Mouse (Mus musculus) intestine, embryonic 15.5 days (tissue): ENCODE results near the gene Olfr319. TPM values are rescaled to one million over a fixed set of nuclear protein-coding genes. Genes with fewer than 3 reads are reported as not detected.
"Not testable (repeated sequence)": the region's sequence is repeated elsewhere in the genome, so short reads cannot be mapped to it uniquely, and the experiment has no call there.

Source experiments
- ATAC-seq: fragments of 200-750 bp; cut with Nextera tagmentation; 2 replicates; pipeline ENCODE4 v1.8.0; 2017; ENCODE audit warnings: moderate TSS enrichment, moderate library complexity
- H3K27ac ChIP-seq: fragments of 300-500 bp; sonication (generic); 2 replicates; pipeline ENCODE4 v1.5.1; 2015; ENCODE audit warnings: mild to moderate bottlenecking, inconsistent platforms
- H3K27me3 ChIP-seq: fragments of 300-500 bp; sonication (generic); replicated peaks from 2 replicates; pipeline ENCODE4 v1.6.1; 2015; ENCODE audit warnings: inconsistent platforms
- H3K36me3 ChIP-seq: fragments of 300-500 bp; sonication (generic); 2 replicates; pipeline ENCODE4 v1.6.1; 2015; ENCODE audit warnings: inconsistent platforms
- H3K4me1 ChIP-seq: fragments of 300-500 bp; sonication (generic); replicated peaks from 2 replicates; pipeline ENCODE4 v1.6.1; 2015; ENCODE audit warnings: inconsistent platforms
- H3K4me2 ChIP-seq: fragments of 300-500 bp; sonication (generic); replicated peaks from 2 replicates; pipeline ENCODE4 v1.6.1; 2015; ENCODE audit warnings: mild to moderate bottlenecking, inconsistent platforms
- H3K4me3 ChIP-seq: fragments of 300-500 bp; sonication (generic); replicated peaks from 2 replicates; pipeline ENCODE4 v1.5.1; 2015; ENCODE audit warnings: inconsistent platforms
- H3K9ac ChIP-seq: fragments of 300-500 bp; sonication (generic); 2 replicates; pipeline ENCODE4 v1.6.1; 2015; ENCODE audit warnings: inconsistent platforms
- H3K9me3 ChIP-seq: fragments of 300-500 bp; sonication (generic); 2 replicates; pipeline ENCODE4 v1.6.1; 2016; ENCODE audit warnings: inconsistent platforms
- WGBS: fragments of 180-500 bp; shearing (Covaris S2); methylation state at CpG from one replicate; pipeline ENCODE4 v1.1.7; 2015; 5-methylcytosine and 5-hydroxymethylcytosine counted together
- polyA plus RNA-seq: library from polyadenylated mRNA; unstranded; fragments of >200 nt; fragmentation: Nextera tagmentation; extraction: Ambion mirVana; gene quantifications from 2 replicates; pipeline ENCODE4 v1.2.1, GENCODE M21; 2015

Olfr319 gene
- not detected in 2 replicates for polyA plus RNA-seq

DNA sequence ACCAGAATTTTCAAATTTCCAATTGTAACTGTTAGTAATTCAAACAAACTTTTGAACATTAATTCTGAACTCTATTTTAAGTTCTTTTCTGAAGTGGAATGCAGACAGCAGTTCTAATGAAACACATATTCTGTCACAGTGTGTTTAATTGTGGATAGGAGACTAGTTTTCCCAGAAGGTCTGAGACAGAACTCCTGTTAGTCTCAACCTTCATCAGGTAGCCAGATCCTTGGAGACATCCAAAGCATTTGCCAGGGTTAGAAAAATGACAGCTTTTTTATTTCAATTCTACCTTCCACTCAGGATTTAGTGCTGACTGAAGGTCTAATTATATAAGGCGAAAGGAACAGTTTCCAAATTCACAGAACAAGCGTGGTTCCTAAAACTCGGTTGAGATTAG lies at the start of gene Olfr319:
Gene Olfr319, plus strand, starts transcription at position 301 of the 400 bp plus-strand sequence.
- H3K9ac ChIP-seq, result no peak within 1 kb of the TSS
- no peaks in the 10 kb centered on the region for H3K27me3 ChIP-seq
- WGBS, result 90% methylated on average over 3 of the region's 3 CpGs
- H3K4me3 ChIP-seq, result no peak within 1 kb of the TSS
- H3K9me3 ChIP-seq, result no peaks in the 10 kb centered on the region
- H3K4me2 ChIP-seq, result no peak within 1 kb of the TSS
- H3K36me3 ChIP-seq, result no peaks in the 10 kb centered on the region
- no peak for ATAC-seq
- no peaks in the 10 kb centered on the region for H3K4me1 ChIP-seq
- no peak within 1 kb of the TSS for H3K27ac ChIP-seq

DNA sequence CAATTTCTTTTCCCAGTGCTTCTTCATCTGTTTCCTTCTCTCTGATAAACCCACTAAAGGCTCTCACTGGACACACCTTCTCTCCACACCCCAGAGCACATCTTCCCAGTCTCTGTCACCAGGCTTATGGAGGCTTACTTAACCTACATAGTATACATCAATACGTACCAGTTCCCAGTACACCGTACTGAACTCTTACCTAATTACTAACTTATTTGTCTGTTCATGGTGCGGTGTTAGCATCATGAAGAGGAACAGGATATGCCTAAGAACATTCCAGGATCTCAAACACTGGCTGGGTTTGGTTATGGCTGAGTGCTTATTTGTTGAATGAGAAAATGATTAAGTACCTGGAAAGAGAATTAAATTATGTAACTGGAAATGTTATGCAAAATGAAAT lies 43.8 kb upstream of the Olfr319 start:
- 91% methylated on average over 3 of the region's 3 CpGs for WGBS
- ATAC-seq, result no peak
- H3K36me3 ChIP-seq, result no peaks in the 10 kb centered on the region
- no peaks in the 10 kb centered on the region for H3K27me3 ChIP-seq
- H3K4me1 ChIP-seq, result no peaks in the 10 kb centered on the region
- no peak overlapping the region for H3K9ac ChIP-seq
- H3K4me2 ChIP-seq, result no peak overlapping the region
- H3K9me3 ChIP-seq, result no peaks in the 10 kb centered on the region
- H3K27ac ChIP-seq, result no peak overlapping the region
- H3K4me3 ChIP-seq, result no peak overlapping the region

DNA sequence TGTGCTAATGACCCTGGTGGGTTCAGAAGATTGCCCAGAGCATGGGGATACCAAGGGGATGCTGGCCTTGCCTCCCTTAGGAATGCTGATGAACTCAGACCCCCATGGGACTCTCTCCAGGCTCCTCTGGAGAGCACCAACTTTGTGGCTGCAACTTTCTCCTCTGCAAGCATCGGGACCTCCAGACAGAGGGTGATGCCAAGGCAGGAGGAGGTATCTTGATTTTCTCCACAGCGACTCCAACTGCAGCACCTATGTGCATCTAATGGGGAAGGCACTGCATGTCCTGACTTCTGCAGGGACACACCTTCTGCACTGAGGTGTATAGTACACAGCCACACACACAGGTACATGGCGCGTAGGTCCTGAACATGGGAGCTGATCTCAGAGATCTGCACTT lies 40.4 kb upstream of the Olfr319 start, which contains the start of gene Olfr322:
Gene Olfr322, plus strand, starts transcription at position 187 of the 400 bp plus-strand sequence.
- H3K27me3 ChIP-seq, result no peaks in the 10 kb centered on the region

DNA sequence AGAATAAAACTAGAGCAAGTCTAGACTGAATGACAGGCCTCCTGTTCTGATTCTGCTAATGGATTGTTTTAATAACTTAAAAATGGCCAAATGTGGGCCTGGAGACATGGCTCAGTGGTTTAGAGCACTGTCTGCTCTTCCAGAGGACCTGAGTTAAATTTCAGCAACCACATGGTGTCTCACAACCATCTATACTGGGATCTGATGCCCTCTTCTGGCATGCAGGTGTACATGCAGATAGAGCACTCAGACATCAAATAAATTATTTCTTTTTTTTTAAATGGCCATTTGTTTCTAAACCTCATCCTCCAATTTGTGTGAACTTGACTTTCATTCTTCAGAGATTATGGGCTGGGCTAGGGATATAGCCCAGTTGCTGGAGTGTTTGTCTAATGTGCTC lies 29.7 kb upstream of the Olfr319 start:
- H3K9ac ChIP-seq, result no peak overlapping the region
- ATAC-seq, result no peak
- no peak overlapping the region for H3K27ac ChIP-seq
- no peak overlapping the region for H3K4me3 ChIP-seq
- H3K4me1 ChIP-seq, result no peaks in the 10 kb centered on the region
- no peaks in the 10 kb centered on the region for H3K36me3 ChIP-seq
- H3K27me3 ChIP-seq, result no peaks in the 10 kb centered on the region
- no peak overlapping the region for H3K4me2 ChIP-seq
- no peaks in the 10 kb centered on the region for H3K9me3 ChIP-seq

More for the DNA sequence above, 40.4 kb upstream of the Olfr319 start, which contains the start of gene Olfr322:
- ATAC-seq, result no peak
- Histone ChIP-seq H3K36me3 (no peaks in the 10 kb centered on the region), H3K9me3 (no peaks in the 10 kb centered on the region), H3K4me2 (no peak within 1 kb of the TSS), H3K4me3 (no peak within 1 kb of the TSS), H3K4me1 (no peaks in the 10 kb centered on the region), H3K27ac (no peak within 1 kb of the TSS), H3K9ac (no peak within 1 kb of the TSS)
- 80% methylated on average over 4 of the region's 4 CpGs for WGBS

DNA sequence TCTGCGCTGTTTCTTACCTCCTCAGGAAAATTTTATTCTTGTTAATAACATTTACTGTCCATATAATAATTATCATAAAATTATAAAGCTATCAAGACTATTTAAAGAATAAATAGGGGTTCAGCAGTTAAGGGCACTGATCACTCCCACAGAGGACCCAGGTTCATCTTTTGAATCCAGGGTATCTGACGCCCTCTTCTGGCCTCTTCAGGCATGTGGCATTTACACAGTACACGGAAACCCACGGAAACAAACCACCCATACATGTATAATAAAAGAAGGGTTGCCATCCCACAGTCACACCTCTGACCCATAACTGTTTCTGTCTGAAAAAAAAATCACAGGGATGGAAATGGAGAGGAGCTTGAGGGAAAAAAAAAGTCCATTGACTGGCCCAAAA lies 27.1 kb upstream of the Olfr319 start:
- Histone ChIP-seq H3K27ac (no peak overlapping the region), H3K9me3 (no peaks in the 10 kb centered on the region), H3K27me3 (no peaks in the 10 kb centered on the region), H3K36me3 (no peaks in the 10 kb centered on the region), H3K9ac (no peak overlapping the region), H3K4me1 (no peaks in the 10 kb centered on the region), H3K4me3 (no peak overlapping the region), H3K4me2 (no peak overlapping the region)
- WGBS, result 53% methylated on average over 4 of the region's 4 CpGs
- ATAC-seq, result no peak

DNA sequence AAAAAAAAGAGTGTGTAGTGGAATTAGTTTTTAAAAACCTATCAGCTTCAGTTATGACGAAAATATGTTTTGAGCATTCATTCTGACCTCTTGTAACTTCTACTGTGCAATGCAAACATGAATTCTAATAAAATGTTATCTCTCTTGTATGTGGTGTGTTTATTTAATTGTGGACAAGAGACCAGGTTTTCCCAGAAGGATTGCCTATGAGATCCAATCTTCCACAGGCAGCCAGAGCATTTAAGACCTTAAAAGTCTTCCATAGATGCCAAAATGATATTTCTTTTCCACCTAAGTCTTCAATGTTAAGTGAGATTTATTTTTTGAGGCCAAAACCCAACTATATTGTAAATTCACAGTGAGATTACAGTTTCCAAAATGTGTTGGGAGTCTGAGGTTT lies 18.2 kb upstream of the Olfr319 start, which contains the start of gene Olfr320:
Gene Olfr320, plus strand, starts transcription at position 301 of the 400 bp plus-strand sequence.
- H3K4me1 ChIP-seq, result no peaks in the 10 kb centered on the region
- no peak within 1 kb of the TSS for H3K4me2 ChIP-seq
- ATAC-seq, result no peak
- H3K9ac ChIP-seq, result no peak within 1 kb of the TSS
- H3K9me3 ChIP-seq, result no peaks in the 10 kb centered on the region
- no peaks in the 10 kb centered on the region for H3K36me3 ChIP-seq
- no peaks in the 10 kb centered on the region for H3K27me3 ChIP-seq
- 84% methylated on average over 1 of the region's 1 CpGs for WGBS
- H3K4me3 ChIP-seq, result no peak within 1 kb of the TSS
- H3K27ac ChIP-seq, result no peak within 1 kb of the TSS

DNA sequence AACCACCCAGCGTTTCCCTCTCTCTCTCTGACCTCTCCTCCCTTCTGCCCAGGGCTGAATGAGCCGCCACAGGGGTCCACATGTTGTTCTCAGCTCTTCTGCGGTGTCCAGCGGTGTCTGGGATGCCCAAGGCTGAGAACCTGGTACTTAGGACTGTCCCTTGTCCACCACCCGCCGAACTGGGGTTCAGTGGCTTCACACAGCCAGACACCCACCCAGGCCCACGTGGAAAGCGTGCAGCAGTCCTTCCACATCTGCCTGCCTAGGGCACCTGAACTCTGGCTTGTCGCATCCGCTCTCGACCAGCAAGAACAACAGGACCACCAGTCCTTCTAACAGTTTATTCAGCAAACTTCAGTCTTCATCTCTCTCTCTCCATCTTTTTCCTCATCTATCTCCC lies 10.1 kb downstream of the Olfr319 start:
- 82% methylated on average over 11 of the region's 11 CpGs for WGBS
- Histone ChIP-seq H3K4me3 (no peak overlapping the region), H3K27ac (no peak overlapping the region), H3K9ac (no peak overlapping the region), H3K4me1 (no peaks in the 10 kb centered on the region), H3K36me3 (no peaks in the 10 kb centered on the region), H3K27me3 (no peaks in the 10 kb centered on the region), H3K9me3 (no peaks in the 10 kb centered on the region), H3K4me2 (no peak overlapping the region)
- no peak for ATAC-seq

DNA sequence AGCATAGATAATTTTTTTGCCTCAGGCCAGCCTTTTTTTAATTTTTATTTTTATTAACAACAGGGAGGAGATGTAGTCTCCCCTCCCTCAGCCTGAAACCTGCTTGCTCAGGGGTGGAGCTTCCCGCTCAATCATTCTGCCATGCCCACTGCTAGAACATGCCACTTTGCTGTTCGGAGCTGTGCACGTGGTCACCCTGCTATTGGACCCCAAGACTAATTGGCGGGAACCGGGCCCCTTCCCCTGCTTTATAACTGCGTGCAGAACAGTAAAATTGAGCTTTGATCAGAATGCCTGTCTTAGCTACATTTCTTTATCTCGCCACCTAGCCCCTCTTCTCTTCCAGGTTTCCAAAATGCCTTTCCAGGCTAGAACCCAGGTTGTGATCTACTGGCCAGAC lies 18.8 kb downstream of the Olfr319 start:
- not testable (repeated sequence) for H3K4me3 ChIP-seq, ATAC-seq, H3K36me3 ChIP-seq, H3K9me3 ChIP-seq, H3K27ac ChIP-seq, H3K4me1 ChIP-seq, H3K27me3 ChIP-seq, H3K9ac ChIP-seq, H3K4me2 ChIP-seq
- 82% methylated on average over 7 of the region's 7 CpGs for WGBS

DNA sequence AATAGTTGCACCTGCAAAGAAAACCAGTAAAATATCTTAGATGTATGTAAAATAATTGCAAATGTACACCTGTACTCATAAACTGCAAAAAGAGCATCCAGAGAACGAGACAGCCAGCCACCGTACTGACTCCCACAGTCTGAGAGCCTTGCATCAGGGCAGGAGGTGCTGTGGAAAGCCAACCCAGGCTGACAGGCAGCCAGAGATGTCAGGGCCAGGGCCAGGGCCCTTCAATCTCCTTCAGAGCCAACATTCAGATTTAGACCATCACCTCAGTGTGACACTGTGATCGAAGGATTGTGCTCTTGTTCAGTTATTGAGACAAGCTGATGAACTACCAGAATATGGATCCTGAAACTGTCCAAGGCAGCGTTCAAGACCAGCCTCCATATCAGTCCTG lies 20.7 kb downstream of the Olfr319 start:
- no peaks in the 10 kb centered on the region for H3K9me3 ChIP-seq
- no peak overlapping the region for H3K4me2 ChIP-seq
- no peak overlapping the region for H3K27ac ChIP-seq
- WGBS, result 91% methylated on average over 4 of the region's 4 CpGs
- ATAC-seq, result no peak
- no peaks in the 10 kb centered on the region for H3K36me3 ChIP-seq
- no peak overlapping the region for H3K4me3 ChIP-seq
- H3K4me1 ChIP-seq, result no peaks in the 10 kb centered on the region
- no peaks in the 10 kb centered on the region for H3K27me3 ChIP-seq
- H3K9ac ChIP-seq, result no peak overlapping the region

DNA sequence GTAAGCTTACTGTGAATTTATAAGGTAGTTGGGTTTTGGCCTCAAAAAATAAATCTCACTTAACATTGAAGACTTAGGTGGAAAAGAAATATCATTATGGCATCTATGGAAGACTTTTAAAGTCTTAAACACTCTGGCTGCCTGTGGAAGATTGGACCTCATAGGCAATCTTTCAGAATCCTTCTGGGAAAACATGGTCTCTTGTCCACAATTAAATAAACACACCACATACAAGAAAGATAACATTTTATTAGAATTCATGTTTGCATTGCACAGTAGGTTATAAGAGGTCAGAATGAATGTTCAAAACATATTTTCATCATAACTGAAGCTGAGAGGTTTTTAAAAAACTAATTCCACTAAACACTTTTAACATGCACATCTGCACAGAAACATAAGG lies 25.0 kb downstream of the Olfr319 start, which contains the start of gene Olfr318:
Gene Olfr318, minus strand, starts transcription at position 101 of the 400 bp plus-strand sequence.
- H3K9me3 ChIP-seq, result no peaks in the 10 kb centered on the region
- H3K4me2 ChIP-seq, result no peak within 1 kb of the TSS
- no peaks in the 10 kb centered on the region for H3K36me3 ChIP-seq
- H3K27ac ChIP-seq, result no peak within 1 kb of the TSS
- no peaks in the 10 kb centered on the region for H3K4me1 ChIP-seq
- no peak for ATAC-seq
- no peak within 1 kb of the TSS for H3K4me3 ChIP-seq
- no peaks in the 10 kb centered on the region for H3K27me3 ChIP-seq
- no peak within 1 kb of the TSS for H3K9ac ChIP-seq

DNA sequence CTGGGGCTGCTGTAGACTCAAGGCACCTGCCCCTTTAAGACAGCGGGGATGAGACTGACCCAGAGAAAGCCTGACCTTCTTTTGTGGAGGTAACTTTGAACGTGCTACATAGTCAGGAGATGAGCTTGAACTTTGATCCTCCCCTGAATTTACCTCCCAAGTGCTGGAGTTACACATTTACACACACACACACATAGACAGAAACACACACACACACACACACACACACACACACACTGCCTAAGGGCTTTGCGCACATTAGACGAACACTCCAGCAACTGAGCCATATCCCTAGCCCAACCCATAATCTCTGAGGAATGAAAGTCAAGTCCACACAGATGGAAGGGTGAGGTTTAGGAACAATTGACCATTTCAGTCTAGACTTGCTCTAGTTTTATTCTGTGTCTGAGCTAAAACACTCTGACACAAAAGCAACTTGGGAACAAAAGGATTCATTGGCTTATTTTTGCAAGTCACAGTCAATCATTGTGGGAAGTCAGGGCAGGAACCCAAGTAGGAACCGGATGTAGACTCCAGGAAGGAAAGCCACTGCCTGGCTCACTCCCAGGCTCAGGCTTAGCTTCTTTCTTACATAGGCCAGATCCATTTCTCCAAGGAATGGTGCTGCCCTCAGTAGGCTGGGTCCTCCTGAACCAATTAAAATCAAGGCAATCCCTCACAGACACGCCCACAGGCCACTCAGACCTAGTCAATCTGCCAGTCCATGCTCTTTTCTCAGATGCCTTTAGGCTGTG lies 29.1 kb downstream of the Olfr319 start:
- H3K27me3 ChIP-seq, H3K9me3 ChIP-seq, H3K4me3 ChIP-seq, H3K4me1 ChIP-seq, H3K9ac ChIP-seq, H3K4me2 ChIP-seq, H3K27ac ChIP-seq, ATAC-seq, H3K36me3 ChIP-seq: not testable (repeated sequence)
- WGBS, result 79% methylated on average over 6 of the region's 6 CpGs

DNA sequence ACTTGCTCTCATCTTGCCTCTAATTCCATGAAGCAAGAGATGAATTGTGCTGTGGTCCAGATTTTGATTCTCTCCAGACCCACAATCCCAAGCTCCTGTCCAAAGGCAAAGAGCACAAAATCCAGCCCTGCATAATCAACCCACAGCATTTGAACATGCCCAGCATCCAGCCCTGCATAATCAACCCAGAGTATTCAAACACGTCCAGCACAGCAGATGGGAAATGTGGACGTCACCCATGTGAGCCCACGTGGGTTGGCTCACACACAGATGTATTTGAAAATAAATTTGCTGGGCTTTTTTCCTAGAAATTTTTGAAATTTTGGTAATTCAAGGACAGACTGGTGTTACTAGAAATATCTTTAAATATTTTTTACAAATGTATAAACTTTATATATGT lies 34.4 kb downstream of the Olfr319 start:
- Histone ChIP-seq H3K4me3 (no peak overlapping the region), H3K36me3 (no peaks in the 10 kb centered on the region), H3K9ac (no peak overlapping the region), H3K9me3 (no peaks in the 10 kb centered on the region), H3K4me2 (no peak overlapping the region), H3K27ac (no peak overlapping the region), H3K27me3 (no peaks in the 10 kb centered on the region), H3K4me1 (no peaks in the 10 kb centered on the region)
- 49% methylated on average over 3 of the region's 3 CpGs for WGBS
- no peak for ATAC-seq

DNA sequence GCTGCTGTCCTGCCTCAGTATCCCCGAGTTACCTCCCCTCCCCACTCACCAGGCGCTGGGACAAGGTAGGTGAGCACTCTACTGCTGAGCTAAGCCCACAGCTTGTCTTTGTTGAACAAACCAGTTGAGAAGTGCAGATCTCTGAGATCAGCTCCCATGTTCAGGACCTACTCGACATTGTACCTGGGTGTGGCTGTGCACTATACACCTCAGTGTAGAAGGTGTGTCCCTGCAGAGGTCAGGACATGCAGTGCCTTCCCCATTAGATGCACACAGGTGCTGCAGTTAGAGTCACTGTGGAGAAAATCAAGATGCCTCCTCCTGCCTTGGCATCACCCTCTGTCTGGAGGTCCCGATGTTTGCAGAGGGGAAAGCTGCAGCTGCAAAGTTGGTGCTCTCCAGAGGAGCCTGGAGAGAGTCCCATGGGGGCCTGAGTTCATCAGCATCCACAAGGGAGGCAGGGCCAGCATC lies 39.9 kb downstream of the Olfr319 start, which contains the start of gene Olfr317:
Gene Olfr317, minus strand, starts transcription at position 421 of the 471 bp plus-strand sequence.
- H3K4me3 ChIP-seq, result no peak within 1 kb of the TSS
- H3K9ac ChIP-seq, result no peak within 1 kb of the TSS
- H3K36me3 ChIP-seq, result no peaks in the 10 kb centered on the region
- no peak within 1 kb of the TSS for H3K27ac ChIP-seq
- no peak for ATAC-seq
- 71% methylated on average over 4 of the region's 4 CpGs for WGBS
- no peaks in the 10 kb centered on the region for H3K9me3 ChIP-seq
- no peaks in the 10 kb centered on the region for H3K4me1 ChIP-seq
- no peak within 1 kb of the TSS for H3K4me2 ChIP-seq
- no peaks in the 10 kb centered on the region for H3K27me3 ChIP-seq
